Mouse (Mus musculus) naive thymus-derived CD4-positive, alpha-beta T cell, adult 2 months (primary cell): ENCODE results near the gene Arid1b.
"Not testable (repeated sequence)": the region's sequence is repeated elsewhere in the genome, so short reads cannot be mapped to it uniquely, and the experiment has no call there.

Experiments used
- DNase-seq: peaks from one replicate; pipeline ENCODE4 v3.0.0-alpha.2; 2011; ENCODE audit warnings: low read depth

Gene Arid1b

GRCm38 (mm10) chr17:5088241-5088640, 94.1 kb downstream of the Arid1b start:
- not testable (repeated sequence) for DNase-seq

DNA sequence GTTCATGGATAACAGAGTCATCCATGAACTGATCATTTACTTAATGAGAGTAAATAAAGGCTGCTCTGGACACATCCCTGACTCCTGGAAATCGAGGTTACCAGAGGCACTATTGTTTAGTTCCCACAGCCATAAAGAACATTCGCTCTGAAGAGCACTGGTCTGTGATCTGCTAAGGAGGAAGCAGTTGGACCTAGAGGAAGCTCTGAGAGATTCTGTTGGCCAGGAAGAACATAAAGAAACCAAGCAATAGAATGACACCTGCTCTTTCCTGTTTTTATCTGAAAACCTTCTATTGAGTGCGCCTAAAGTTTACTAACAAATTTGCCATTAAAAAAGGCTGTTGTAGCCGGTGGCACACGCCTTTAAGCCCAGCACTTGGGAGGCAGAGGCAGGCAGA, 94.7 kb downstream of the Arid1b start:
- peak; percentile 59 for DNase-seq

DNA sequence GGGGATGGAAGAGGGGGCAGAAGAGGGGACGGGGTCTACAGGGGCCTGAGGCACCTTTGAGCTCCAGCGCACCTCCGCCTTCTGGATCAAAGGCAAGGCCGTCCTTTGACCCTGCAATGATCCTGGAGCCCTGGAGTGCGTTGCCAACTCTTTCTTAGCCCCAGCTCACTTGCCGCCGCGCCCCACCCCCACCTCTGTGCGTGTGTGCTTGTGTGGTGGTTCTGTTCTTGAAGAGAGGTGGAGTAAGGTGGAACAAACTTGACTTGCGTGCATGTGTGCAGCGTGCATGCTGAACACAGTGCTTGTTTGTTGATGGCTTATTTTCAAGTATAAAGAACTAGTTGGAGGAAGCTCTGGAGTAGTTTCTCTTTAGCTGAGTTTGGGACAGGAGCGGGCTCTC, 95.4 kb downstream of the Arid1b start:
- peak; percentile 83 for DNase-seq

- peak; percentile 65 for DNase-seq
Observed at GRCm38 (mm10) chr17:5091490-5091889, 97.4 kb downstream of the Arid1b start.

DNA sequence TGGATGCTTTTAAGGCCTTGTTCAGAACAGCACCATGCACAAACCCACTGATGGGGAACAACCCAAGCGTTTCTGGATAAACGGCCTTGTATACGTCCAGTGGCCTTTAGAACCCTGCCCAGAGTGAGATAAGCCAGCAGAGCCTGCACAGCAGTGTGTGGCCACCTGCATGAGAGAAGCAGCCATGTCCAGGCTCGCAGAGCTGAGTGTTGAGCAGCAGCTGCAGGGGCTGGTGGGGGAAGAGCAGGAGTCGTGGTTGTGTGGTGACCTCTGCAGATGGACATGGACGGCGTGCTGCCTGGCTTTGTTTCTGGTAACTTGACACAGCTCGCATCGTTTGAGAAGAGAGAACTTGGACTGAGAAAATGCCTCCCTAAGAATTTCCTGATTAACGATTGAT, 97.8 kb downstream of the Arid1b start:
- no peak for DNase-seq

GRCm38 (mm10) chr17:5093343-5093742, 99.2 kb downstream of the Arid1b start:
- peak; percentile 57 for DNase-seq

GRCm38 (mm10) chr17:5094636-5095035, 100.5 kb downstream of the Arid1b start:
- no peak for DNase-seq

GRCm38 (mm10) chr17:5095741-5096140, 101.6 kb downstream of the Arid1b start:
- DNase-seq, result no peak

DNA sequence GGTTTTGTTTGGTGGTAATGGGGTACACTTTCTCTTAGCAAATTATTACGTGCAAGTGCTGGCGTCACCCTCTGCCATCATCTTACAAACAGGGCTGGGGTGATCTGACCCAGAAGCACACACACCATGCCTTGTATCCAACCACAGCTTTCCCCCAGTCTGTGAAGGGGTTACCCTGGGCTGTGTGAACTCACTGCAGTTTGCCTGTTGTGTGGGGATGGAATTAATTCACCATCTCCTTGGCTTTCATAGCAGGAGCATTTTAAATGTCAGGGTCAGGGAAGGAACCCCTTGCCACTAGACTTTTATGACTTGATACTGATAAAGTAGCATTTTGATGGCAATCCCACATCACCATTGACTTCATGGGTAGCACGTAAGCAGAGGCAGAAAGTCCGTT, 102.9 kb downstream of the Arid1b start:
- no peak for DNase-seq

DNA sequence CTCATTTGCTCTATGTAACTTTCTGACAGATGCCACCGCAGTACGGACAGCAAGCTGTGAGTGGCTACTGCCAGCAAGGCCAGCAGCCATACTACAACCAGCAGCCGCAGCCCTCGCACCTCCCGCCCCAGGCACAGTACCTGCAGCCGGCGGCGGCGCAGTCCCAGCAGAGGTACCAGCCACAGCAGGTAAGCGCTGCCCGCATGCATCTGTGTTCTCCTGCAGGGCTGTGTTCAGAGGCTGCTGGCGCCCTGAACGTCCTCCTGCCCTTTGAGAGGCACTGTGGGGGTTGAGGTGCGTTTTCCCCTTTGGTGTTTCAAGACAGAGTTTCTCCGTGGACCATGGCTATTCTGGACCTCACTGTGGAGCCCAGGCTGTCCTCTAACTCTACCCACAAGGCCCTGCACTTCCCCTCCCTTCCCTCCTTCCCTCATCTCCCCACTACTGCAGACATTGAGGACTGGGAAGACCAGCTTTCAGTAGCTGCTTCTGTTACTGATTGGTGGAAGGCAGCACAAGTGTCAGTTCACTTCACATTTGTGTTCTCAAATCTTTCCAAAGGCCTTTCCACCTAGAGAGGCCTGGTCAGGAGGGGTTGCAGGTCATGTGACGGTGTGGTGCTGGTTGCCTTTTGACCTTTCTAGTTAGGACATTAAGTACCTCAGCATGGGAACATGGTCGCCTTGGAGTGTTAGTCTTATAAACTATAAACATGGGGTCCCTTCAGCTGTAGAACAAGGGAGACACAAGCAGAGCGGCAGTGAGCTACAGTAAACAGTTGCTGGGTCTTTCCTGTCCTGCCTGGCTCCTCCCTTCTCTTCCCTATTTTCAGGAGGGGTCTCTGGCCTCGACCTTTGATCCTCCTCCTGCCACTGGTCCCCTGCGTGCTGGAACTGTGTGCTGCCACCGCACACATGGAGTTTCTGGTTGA, 103.7 kb downstream of the Arid1b start:
- DNase-seq, result no peak

- peak; percentile 44 for DNase-seq
Observed at GRCm38 (mm10) chr17:5098727-5099126, 104.6 kb downstream of the Arid1b start.

DNA sequence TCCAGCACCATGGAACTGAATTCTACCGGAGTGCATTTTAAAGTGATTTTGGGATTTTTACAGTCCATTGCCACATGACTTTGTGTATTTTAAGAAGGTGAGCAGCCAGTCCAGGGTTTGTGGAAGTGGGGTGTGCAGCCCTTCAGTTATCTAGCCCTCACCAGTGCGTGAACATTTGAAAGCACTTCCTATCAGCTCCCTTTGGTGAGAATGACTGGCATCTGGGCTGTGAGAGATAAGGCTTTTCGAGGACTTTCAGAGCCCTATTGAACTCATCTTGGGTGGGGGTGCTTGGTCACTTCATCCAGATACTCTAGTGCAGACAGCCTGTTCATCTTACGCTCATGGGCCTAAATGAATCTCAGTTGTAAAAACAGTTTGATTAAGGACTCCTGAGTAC, 105.1 kb downstream of the Arid1b start:
- DNase-seq, result no peak

DNA sequence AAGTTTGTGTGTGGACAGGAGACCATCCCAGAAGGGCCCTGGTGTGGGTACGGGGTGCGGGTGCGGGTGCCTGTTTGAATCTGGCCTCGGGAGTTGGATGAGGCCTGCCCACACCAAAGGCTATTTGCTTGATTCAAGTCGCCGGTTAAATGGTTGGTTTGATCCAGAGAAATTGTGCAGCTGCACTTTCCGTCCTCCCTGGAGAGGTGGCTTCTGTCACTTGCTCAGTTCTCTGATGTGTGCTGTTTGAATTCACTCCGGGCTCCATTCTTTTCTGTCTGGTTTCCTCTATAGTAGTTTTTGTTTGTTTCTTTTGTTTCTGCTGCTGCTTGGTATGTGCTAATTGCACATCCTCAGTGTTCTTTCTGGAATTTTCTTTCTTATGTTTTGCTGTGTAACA, 107.0 kb downstream of the Arid1b start:
- DNase-seq, result no peak

DNA sequence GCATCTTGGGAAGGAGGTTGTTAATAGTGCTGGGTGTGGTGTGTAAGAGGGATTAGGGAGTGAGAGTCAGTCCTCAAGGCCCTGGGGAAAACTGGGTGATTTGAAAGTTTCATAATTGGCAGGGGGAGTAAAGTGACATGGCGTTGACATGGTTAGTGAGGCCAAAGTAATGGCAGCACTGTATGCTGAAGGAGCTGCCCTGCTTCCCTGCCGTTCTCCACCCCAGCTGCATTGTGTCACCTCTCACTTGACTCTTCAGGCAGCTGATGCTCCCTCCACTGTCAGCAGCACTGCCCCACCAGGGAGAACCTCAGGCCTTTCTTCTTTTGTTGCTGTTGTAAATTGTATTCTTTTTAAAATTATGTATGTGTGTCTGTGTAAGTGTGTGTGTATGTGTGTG, 107.8 kb downstream of the Arid1b start:
- DNase-seq, result no peak

GRCm38 (mm10) chr17:5105746-5106145, 111.6 kb downstream of the Arid1b start:
- DNase-seq, result no peak

DNA sequence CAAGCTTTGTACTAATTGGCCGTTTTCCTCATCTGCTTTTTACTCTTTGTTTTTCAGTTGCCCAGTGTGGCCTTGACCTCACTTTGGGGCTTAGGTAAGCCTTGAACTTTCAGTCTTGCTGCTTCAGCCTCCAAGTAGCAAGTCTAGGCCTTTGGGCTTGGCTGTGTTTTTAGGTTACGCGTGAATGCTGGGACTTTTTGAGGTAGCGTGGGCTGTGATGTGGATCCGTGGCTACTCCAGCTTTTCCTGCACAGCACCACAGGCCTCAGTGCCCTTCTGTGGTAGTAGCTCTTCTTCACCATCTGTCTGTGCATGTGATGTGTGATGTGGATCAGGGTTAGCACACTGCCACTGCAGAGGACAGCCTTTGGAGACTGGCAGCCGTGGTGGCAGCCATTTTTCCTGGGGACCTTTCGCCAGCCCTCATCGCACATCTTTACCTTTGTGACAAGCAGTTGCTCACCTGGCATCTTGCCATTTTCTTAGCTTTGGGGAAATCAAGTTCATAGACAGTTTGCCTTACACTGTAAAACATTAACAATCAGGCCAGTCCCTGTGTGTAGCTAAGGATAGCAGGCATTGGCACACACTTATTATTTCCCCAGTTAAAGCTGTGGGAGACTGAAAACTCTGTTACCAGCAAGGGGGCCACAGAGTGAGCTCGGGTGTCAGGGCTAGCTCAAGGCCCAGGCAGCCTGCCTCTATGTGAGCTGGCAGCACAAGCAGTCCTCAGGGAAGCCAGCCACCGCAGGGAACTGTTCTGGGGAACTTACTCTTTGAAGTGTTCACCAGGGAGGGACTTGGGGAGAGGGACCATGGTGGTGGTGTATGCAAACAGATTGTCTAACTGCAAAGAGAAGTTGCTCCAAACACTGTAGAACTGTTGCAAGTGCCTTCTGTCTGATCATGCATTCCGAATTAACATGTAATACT, 112.4 kb downstream of the Arid1b start:
- DNase-seq, result no peak

DNA sequence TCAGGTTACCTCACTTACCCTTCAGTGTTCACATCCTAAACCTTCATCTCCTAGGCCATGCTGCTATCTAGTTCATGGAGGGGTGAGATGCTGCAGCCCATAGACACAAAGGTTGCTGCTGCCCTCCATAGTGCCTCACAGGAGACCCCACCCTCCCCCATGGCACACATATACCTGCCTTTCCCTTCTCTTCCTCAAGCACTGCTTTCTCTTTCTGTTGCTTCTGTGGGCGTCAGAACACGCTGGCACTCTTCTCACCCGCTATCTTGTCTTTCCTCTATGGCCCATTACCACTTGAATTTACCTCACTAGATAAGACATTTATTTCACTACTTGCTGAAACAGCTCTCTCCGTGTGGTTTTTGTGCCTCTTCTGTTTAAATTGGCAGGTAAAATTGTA, 113.4 kb downstream of the Arid1b start:
- DNase-seq, result no peak

GRCm38 (mm10) chr17:5108022-5108421, 113.9 kb downstream of the Arid1b start:
- no peak for DNase-seq

GRCm38 (mm10) chr17:5108546-5109142, 114.5 kb downstream of the Arid1b start:
- DNase-seq, result no peak

GRCm38 (mm10) chr17:5109343-5109742, 115.2 kb downstream of the Arid1b start:
- no peak for DNase-seq

DNA sequence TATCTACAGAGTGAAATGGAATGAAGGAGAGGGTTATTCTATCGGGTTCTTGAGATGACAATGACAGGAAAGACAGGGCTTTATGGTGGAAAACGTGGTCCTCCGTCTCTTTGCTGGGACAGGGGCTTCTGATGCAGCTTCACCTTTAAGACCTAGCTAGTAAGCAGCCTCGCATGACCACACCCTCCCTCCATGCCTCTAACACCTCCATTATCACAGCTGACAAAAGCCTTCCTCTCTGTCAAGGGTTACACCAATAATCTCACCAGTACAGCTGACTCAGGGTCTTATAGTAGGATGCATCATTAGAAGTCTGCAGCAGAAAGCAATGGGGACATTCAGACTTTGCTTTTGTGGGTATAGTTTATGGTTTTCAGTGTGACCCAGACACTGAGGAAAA, 116.0 kb downstream of the Arid1b start:
- no peak for DNase-seq

DNA sequence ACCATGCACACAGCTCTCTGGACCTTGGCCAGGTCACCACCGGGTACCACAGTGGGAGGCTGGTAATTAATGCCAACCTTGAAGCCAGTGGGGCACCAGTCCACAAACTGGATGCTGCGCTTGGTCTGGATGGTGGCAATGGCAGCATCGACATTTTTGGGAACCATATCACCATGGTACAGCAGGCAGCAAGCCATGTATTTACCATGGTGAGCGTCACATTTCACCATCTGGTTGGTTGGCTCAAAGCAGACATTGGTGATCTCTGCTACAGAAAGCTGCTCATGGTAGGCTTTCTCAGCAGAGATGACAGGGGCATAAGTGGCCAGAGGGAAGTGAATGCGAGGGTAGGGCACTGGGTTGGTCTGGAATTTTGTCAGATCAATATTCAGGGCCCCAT, 116.8 kb downstream of the Arid1b start:
- not testable (repeated sequence) for DNase-seq
